ENCODE assay signal across 19 mouse cellular contexts in genomic region chr14:74811617-74812016, GRCm38 (mm10).
"Had no signal": no experiment of that assay in that cellular context is flagged by ENCODE, and none has a peak within 500 bp of the region (broad histone marks: within the 10 kb centered on the region; RNA-seq: fewer than 3 reads in every experiment).

No protein-coding gene starts in this region.

- H3K27me3 ChIP-seq: limb, embryonic 13.5 days; liver, embryonic 12.5 days; liver, embryonic 15.5 days; lung, embryonic 15.5 days; neural tube, embryonic 13.5 days; stomach, embryonic 15.5 days had no signal

- H3K27ac ChIP-seq: limb, embryonic 10.5 days; limb, embryonic 13.5 days; liver, embryonic 12.5 days; liver, embryonic 15.5 days; lung, embryonic 15.5 days; neural tube, embryonic 13.5 days; stomach, embryonic 15.5 days had no signal

- H3K4me2 ChIP-seq: limb, embryonic 13.5 days; liver, embryonic 12.5 days; liver, embryonic 15.5 days; lung, embryonic 15.5 days; midbrain, embryonic 11.5 days; neural tube, embryonic 13.5 days; stomach, embryonic 15.5 days had no signal

- ATAC-seq: intestine, postnatal 0 days; liver, embryonic 12.5 days had no signal

- H3K9me3 ChIP-seq: limb, embryonic 10.5 days; limb, embryonic 13.5 days; liver, embryonic 12.5 days; liver, embryonic 15.5 days; lung, embryonic 15.5 days; neural tube, embryonic 13.5 days; stomach, embryonic 15.5 days had no signal

- H3K4me1 ChIP-seq: liver, embryonic 12.5 days; liver, embryonic 15.5 days; lung, embryonic 15.5 days; stomach, embryonic 15.5 days had no signal

- H3K4me3 ChIP-seq: limb, embryonic 10.5 days; limb, embryonic 13.5 days; liver, embryonic 12.5 days; liver, embryonic 15.5 days; lung, embryonic 15.5 days; neural tube, embryonic 13.5 days; stomach, embryonic 15.5 days had no signal

- H3K9ac ChIP-seq: limb, embryonic 13.5 days; liver, embryonic 12.5 days; liver, embryonic 15.5 days; lung, embryonic 15.5 days; neural tube, embryonic 13.5 days; stomach, embryonic 15.5 days had no signal

- DNase-seq: kidney, adult 9 months; liver; lung, adult 18-20 months; lung, postnatal 10 days; lung, postnatal 36 days; midbrain, embryonic 14.5 days; retina, postnatal 1 day; right cerebral cortex, postnatal 25 days; spleen, adult 18-20 months; thymus, postnatal 25 days had no signal
